Mouse (Mus musculus) lung, postnatal 0 days (tissue): ENCODE measurements at regions not wholly inside any gene's neighbourhood (a gene's known extent, or its start where the extent isn't known, plus 50 kb on each side); places are given as distances from the start of the nearest gene placed in this dataset.
"Not testable (repeated sequence)": the region's sequence is repeated elsewhere in the genome, so short reads cannot be mapped to it uniquely, and the experiment has no call there.

Experiments used
- ATAC-seq: fragments of 200-750 bp; cut with Nextera tagmentation; 2 replicates; pipeline ENCODE4 v1.8.0; 2017; ENCODE audit warnings: moderate library complexity
- DNase-seq: peaks from one replicate; pipeline ENCODE4 v3.0.0-alpha.2; 2016; ENCODE audit warnings: low spot score
- H3K27ac ChIP-seq: fragments of 300-500 bp; sonication (generic); 2 replicates; pipeline ENCODE4 v1.5.1; 2014; ENCODE audit warnings: antibody characterized with exemption, mild to moderate bottlenecking, low read length, mixed read lengths
- H3K27me3 ChIP-seq: fragments of 300-500 bp; sonication (generic); replicated peaks from 2 replicates; pipeline ENCODE4 v1.6.1; 2014; ENCODE audit warnings: low read length, mixed read lengths; ENCODE audit not compliant: insufficient read depth
- H3K36me3 ChIP-seq: fragments of 300-500 bp; sonication (generic); 2 replicates; pipeline ENCODE4 v1.6.1; 2014; ENCODE audit warnings: low read length, mixed read lengths; ENCODE audit not compliant: insufficient read depth
- H3K4me1 ChIP-seq: fragments of 300-500 bp; sonication (generic); 2 replicates; pipeline ENCODE4 v1.6.1; 2014; ENCODE audit warnings: antibody characterized with exemption, low read depth, low read length, mixed read lengths; ENCODE audit not compliant: insufficient read depth
- H3K4me2 ChIP-seq: fragments of 300-500 bp; sonication (generic); replicated peaks from 2 replicates; pipeline ENCODE4 v1.6.1; 2014; ENCODE audit warnings: low read depth, mild to moderate bottlenecking, low read length, moderate library complexity, mixed read lengths
- H3K4me3 ChIP-seq: fragments of 300-500 bp; sonication (generic); 2 replicates; pipeline ENCODE4 v1.5.1; 2014; ENCODE audit warnings: low read depth, low read length
- H3K9ac ChIP-seq: fragments of 300-500 bp; sonication (generic); replicated peaks from 2 replicates; pipeline ENCODE4 v1.6.1; 2014; ENCODE audit warnings: low read depth, mild to moderate bottlenecking
- H3K9me3 ChIP-seq: fragments of 300-500 bp; sonication (generic); 2 replicates; pipeline ENCODE4 v1.6.1; 2016; ENCODE audit warnings: low read length, mixed read lengths
- CTCF ChIP-seq: IDR thresholded peaks from 2 replicates; pipeline ENCODE4 v1.5.1; 2016; ENCODE audit warnings: antibody characterized with exemption, mild to moderate bottlenecking
- EP300 ChIP-seq: IDR thresholded peaks from 2 replicates; pipeline ENCODE4 v1.6.1; 2016; ENCODE audit warnings: antibody characterized with exemption, mild to moderate bottlenecking, control low read depth
- WGBS: fragments of 180-500 bp; shearing (Covaris S2); extraction: QIAGEN DNeasy Blood & Tissue Kit; methylation state at CpG from one replicate; pipeline ENCODE4 v1.1.7; 2014; 5-methylcytosine and 5-hydroxymethylcytosine counted together

GRCm38 (mm10) chr2:71597956-71598355 is 51.4 kb upstream of the Dlx2 start:
- Histone ChIP-seq H3K9ac (no peak overlapping the region), H3K36me3 (no peaks in the 10 kb centered on the region), H3K27ac (no peak overlapping the region), H3K4me1 (no peaks in the 10 kb centered on the region), H3K9me3 (no peaks in the 10 kb centered on the region), H3K4me3 (no peak overlapping the region), H3K4me2 (no peak overlapping the region), H3K27me3 (no peaks in the 10 kb centered on the region)
- no peak for TF ChIP-seq EP300
- no peak for TF ChIP-seq CTCF
- ATAC-seq (no peak), DNase-seq (peak; percentile 18)
- WGBS, result 78% methylated on average over 5 of the region's 5 CpGs

- TF ChIP-seq CTCF, result no peak
- no peak for TF ChIP-seq EP300
- ATAC-seq (0 out of 2 replicates have a peak, but pooled peaks have one; percentile 12), DNase-seq (peak; percentile 53)
- Histone ChIP-seq H3K9me3 (no peaks in the 10 kb centered on the region), H3K36me3 (no peaks in the 10 kb centered on the region), H3K4me1 (no peaks in the 10 kb centered on the region), H3K4me2 (no peak overlapping the region), H3K27ac (no peak overlapping the region), H3K4me3 (no peak overlapping the region), H3K27me3 (no peaks in the 10 kb centered on the region), H3K9ac (no peak overlapping the region)
- 50% methylated on average over 10 of the region's 10 CpGs for WGBS
Measured at GRCm38 (mm10) chr2:71598368-71598767, 51.8 kb upstream of the Dlx2 start.

GRCm38 (mm10) chr2:71598778-71599177 is 52.2 kb upstream of the Dlx2 start:
- Histone ChIP-seq H3K9ac (no peak overlapping the region), H3K4me1 (no peaks in the 10 kb centered on the region), H3K9me3 (no peaks in the 10 kb centered on the region), H3K36me3 (no peaks in the 10 kb centered on the region), H3K27ac (no peak overlapping the region), H3K4me2 (no peak overlapping the region), H3K27me3 (no peaks in the 10 kb centered on the region), H3K4me3 (no peak overlapping the region)
- no peak for TF ChIP-seq EP300
- peak; percentile 96 for TF ChIP-seq CTCF
- peak; percentile 87 for ATAC-seq
- 15% methylated on average over 5 of the region's 5 CpGs for WGBS
- peak; percentile 85 for DNase-seq

GRCm38 (mm10) chr2:71600213-71600612 is 53.7 kb upstream of the Dlx2 start:
- DNase-seq (peak; percentile 27), ATAC-seq (no peak)
- WGBS, result 60% methylated on average over 7 of the region's 7 CpGs

GRCm38 (mm10) chr2:71600999-71601398 is 54.4 kb upstream of the Dlx2 start:
- ATAC-seq (no peak), DNase-seq (no peak)
- WGBS, result 85% methylated on average over 1 of the region's 1 CpGs
- Histone ChIP-seq H3K4me1 (no peaks in the 10 kb centered on the region), H3K9ac (no peak overlapping the region), H3K4me3 (no peak overlapping the region), H3K4me2 (no peak overlapping the region), H3K9me3 (no peaks in the 10 kb centered on the region), H3K36me3 (no peaks in the 10 kb centered on the region), H3K27me3 (no peaks in the 10 kb centered on the region), H3K27ac (no peak overlapping the region)
- TF ChIP-seq CTCF (no peak), EP300 (no peak)

More at GRCm38 (mm10) chr2:71600213-71600612, 53.7 kb upstream of the Dlx2 start:
- Histone ChIP-seq H3K36me3 (no peaks in the 10 kb centered on the region), H3K27me3 (no peaks in the 10 kb centered on the region), H3K9ac (no peak overlapping the region), H3K4me1 (no peaks in the 10 kb centered on the region), H3K4me3 (no peak overlapping the region), H3K27ac (no peak overlapping the region), H3K4me2 (no peak overlapping the region), H3K9me3 (no peaks in the 10 kb centered on the region)
- no peak for TF ChIP-seq EP300
- no peak for TF ChIP-seq CTCF

- not testable (repeated sequence) for H3K36me3 ChIP-seq, H3K4me2 ChIP-seq, H3K27ac ChIP-seq, H3K9ac ChIP-seq, H3K27me3 ChIP-seq, H3K4me1 ChIP-seq, H3K9me3 ChIP-seq, DNase-seq, ATAC-seq, H3K4me3 ChIP-seq
- 75% methylated on average over 8 of the region's 8 CpGs for WGBS
Measured at GRCm38 (mm10) chr2:71603796-71604195, 57.2 kb upstream of the Dlx2 start.

- H3K9me3 ChIP-seq, result no peaks in the 10 kb centered on the region
- H3K4me3 ChIP-seq, result no peak overlapping the region
- no peak for ATAC-seq
- no peak for TF ChIP-seq CTCF
- TF ChIP-seq EP300, result no peak
- H3K27ac ChIP-seq, result no peak overlapping the region
- WGBS, result 78% methylated on average over 1 of the region's 1 CpGs
- H3K4me1 ChIP-seq, result no peaks in the 10 kb centered on the region
- no peaks in the 10 kb centered on the region for H3K27me3 ChIP-seq
- DNase-seq, result no peak
- no peak overlapping the region for H3K9ac ChIP-seq
- H3K4me2 ChIP-seq, result no peak overlapping the region
- no peaks in the 10 kb centered on the region for H3K36me3 ChIP-seq
Measured at GRCm38 (mm10) chr2:71605606-71606005, 59.1 kb upstream of the Dlx2 start.
